Mouse (Mus musculus): ENCODE data around the gene Zfp334.
A peak's percentile ranks its signal among the peaks of the same experiment; 100 is the strongest.

Zfp334 gene

DNA sequence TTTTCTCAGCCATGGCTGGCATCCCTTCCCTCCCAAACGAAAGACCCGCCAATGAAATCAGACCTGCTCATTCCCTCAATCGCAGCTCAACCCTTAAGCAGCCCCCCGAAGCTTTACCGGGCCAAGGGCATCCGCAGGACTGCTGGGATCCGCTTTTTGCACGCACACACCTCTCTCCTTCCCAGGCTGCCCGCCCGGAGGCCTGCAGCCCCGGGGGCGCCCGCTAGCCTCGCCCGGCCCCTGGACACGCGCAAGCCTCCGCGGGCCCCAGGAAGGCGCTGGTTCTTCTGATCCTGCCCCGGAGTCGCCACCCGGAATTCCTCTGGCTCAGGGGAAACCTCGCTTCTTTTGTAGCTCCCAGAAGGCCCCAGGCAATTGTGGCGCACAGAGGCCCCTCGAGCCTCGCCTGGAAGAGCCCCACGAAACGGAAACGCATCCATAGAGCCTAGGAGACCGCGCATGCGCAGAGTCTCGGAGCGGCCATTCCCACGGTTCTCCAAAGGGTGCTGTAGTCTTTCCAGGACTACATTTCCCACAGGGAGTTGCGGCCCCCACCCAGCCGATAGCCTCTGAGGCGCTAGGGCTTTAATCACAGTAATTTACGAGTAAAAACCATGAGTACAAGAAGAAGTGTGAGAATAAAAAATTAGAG, at the start of gene Zfp334:
Zfp334 (minus strand) TSS at position 416 of the 652 bp plus-strand sequence.
- DNase-seq, result peak; percentile 90

DNA sequence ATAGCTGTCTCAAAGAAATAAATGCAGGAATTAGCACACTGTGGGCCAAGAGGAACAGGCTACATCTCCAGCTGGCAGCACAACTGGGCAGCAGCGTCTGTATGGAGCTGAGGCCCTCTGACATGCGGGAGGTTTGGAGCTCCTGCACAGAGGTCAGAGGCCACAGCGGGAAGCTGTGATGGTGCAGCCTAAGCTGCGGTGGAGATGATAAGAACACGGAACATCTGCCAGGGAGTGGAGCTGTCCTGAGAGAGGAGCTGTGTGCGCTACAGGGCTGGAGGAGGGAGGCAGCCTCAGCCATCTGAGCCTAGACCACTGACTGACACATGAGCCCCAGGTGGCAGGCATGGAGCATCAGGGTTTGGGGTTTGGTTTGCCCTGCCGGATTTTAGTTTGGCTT, 40.6 kb upstream of the Zfp334 start:
- no peak for DNase-seq

DNA sequence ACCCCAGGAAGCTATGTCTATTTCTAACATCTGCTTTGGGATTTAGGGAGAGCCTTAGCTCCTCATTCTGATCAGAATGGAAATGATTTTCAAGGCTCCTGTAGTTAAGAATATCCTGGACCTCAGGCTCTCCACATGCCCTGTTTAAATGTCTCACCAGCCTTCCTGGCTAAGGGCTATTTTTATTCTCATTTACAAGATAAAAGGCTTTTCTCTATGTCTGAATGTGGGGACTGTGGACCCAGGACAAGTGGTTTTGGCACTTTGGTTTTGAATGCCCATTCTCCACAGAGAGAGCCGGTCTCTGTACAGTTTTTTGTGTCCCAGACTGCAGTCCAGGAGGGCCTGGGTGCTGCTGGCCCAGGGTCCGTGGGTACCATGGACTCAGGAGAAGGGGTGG, 32.1 kb upstream of the Zfp334 start:
- DNase-seq, result no peak

DNA sequence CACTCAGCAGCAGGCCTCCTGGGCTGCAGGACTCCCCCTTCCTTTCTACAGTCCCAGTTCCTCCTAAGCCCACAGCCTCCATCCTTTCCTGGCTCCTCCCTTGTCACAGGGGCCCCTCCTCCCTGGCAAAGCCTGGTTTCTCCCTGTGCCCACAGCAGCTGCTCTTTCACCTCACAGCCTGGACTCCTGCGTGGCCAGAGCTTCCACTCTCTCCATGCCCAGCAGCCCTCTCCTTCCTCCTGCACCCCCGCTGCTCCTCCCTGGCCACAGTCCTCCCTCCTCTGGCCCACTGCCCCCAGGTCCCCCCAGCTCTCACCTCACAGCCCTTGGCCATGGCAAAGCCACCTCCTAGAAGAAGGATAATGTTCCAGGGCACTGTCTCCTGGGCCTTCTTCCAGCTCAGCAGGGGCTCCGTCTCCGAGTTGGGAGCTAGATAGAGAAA, 31.6 kb upstream of the Zfp334 start:
- DNase-seq, result no peak

DNA sequence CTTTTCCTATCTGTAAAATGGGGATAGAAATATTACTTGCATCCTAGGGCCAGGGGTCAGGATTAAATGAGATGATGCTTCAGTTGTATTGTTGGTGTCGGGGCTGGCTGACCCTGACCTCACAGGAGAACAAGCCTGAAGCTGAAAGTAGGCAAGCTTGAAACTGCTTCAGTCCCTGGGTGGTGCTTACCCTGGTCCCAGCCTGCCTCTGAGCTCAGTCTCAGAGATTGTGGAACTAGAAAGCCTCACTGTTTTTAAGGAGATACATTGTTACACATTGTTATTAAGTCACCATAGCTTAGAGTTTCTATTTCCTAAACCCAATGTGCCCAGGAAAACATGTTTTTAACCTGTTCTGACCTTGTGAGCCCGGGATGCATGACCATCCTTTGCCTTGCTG, 30.5 kb upstream of the Zfp334 start:
- no peak for DNase-seq

DNA sequence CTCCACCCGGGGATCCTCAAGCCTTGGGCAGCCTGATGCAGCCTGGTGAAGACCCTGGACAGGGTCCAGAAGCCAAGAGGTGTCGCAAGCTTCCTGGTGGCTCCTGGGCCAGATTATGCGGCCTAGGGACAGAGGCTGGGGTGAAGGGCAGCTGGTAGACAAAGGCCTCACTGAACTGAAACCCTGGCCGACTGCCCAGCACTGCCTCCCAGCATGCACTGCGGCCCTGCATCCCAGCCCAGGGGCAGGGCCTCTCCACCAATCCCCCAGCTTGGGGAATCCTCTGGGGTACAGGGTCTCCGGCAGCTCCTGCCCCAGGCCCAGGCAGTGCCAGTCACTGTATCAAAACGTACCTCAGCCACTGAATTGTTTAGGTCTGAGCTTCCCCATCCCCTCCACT, 29.2 kb upstream of the Zfp334 start:
- DNase-seq, result peak; percentile 66

DNA sequence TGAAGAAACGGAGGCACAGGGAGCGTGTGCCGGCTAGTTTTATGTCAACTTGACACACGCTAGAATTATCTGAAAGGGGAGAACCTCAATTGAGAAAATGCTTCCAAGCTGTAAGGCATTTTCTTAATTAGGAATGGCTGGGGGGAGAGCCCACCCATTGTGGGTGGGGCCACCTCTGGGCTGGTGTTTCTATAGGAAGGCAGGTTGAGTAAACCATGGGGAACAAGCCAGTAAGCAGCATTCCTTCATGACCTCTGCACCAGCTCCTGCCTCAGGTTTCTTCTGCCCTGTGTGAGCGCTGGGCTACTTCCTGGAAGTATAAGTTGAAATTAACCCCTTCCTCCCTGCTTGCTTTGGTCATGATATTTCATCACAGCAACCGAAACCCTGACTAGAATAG, 27.7 kb upstream of the Zfp334 start:
- DNase-seq, result no peak

DNA sequence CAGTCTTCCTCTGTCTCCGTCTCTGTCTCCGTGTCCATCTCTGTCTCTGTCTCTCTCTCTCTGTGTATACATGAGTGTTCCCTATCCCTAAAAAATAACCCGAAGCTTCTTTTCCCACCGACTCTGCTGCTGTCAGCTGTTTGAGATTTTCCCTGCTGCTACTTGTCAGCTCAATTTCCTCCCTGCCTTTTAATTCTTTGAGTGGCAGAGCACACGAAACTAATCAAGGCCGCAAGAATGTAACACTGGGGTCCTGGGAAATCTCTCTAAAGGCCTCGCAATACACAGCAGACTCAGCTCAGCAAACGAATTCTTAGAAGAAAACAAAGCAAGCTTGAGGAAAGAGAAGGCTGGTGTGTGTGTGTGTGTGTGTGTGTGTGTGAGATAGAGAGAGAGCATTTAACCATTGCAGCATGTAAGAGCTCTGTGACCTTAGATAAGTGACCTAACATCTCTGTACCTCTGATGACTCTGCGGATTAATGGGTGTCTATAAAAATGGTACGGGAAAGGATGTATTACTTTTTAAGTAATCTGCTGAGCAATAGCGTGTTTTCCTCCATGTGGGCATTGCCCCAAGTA, 27.2 kb upstream of the Zfp334 start:
- no peak for DNase-seq

DNA sequence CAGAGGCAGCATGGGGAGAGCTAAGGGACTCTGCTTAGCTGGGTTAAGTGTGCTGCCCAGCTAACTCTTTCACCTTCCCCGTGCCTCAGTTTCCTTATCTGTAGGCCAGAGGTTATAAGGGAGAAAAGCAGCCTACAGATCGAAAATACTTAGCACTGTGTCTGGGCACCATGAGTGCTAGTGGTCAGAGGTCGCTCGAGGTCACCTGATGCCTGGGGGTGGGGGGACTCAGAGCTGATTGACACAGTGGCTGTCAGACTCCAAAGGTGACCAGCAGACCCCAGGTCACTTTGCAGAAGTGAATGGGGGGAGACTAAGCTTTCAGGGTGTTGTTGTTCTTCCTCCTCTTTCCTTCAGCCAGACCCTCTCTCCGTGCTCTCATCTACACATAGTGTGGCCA, 26.3 kb upstream of the Zfp334 start:
- DNase-seq, result no peak

DNA sequence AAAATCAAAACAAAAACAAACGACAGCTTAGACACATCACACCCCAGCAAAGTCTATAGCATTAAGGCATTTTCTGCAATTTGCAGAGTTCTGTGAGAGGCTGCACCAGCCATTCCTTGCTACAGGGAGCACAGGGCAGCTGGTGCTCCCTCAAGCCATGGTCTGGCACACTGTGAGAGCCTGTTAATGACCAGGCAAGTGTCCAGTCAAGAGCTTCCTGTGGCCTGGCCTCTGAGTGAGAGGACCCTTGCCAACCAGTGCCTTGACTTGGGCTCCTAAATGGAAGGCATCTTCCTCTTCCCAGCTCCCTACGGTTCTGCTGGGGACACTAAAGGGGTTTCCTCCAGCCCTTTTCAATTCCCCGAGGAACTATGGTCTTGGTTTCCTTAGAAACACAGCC, 25.8 kb upstream of the Zfp334 start:
- DNase-seq, result no peak

DNA sequence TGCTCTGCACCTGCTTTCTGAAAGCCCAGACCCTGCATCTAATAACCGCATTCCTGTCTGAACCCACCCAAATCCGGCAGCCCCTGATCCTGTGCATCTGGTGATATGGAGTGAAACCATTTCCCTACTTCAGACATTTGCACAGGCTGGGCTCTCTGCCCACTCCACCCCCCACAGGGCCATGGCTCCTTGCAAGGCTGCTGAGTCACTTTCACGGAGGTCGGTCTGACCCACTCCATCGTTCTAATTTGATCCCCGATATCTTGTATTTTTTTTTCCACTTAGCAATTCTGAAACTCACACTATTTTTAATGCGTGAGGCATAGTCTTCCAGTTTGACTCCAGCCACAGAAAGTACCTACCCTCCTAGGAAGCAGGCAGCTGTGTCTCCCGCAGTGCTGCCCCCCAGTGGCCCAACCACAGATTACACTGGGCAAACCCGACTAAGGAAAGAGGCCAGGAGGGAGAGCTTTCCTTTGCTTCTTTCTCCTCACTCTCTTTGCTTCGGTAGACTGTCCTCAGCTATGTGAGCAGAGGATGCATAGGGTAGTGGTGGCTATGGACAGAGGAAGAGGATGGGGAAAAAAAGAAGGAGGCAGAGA, 19.7 kb upstream of the Zfp334 start:
- DNase-seq, result peak; percentile 41

DNA sequence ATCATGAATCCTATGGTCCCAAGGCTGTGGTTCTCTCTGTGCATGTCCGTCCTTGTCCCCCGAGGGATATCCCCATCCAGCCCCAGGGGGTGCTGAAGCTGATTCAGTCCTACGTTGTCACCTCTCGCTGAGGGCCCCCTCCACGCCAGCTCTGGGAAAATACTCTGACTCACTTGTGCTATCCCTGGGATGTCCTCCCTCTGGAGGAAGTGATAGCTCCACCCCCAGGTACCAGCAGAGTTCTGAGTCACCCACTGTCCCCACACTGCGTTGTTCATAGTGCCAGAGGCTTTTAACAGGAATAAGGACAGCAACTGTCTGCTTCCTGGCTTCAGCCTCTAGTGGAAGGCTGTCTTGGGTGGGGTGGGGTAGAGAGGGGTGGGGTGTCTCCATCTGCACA, 17.3 kb upstream of the Zfp334 start:
- DNase-seq, result no peak

DNA sequence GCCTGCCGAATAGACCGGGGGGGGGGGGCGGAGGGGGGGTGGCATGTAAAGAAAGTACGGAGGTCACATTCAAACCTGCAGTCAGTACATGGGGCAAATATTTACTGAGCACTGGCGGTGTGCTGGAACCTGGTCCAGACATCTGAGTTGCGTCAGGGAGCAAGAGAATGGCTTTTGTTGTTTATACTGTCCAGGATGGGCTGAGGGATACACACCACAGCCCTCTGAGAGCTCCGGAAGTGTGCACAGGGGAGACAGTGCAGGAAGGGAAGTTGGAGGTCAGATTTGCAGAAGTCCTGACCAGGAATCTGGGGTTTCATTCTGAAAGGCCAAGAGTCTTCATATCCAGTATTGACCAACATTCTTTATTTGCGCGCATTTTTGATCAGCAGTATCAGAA, 16.9 kb upstream of the Zfp334 start:
- DNase-seq, result no peak

DNA sequence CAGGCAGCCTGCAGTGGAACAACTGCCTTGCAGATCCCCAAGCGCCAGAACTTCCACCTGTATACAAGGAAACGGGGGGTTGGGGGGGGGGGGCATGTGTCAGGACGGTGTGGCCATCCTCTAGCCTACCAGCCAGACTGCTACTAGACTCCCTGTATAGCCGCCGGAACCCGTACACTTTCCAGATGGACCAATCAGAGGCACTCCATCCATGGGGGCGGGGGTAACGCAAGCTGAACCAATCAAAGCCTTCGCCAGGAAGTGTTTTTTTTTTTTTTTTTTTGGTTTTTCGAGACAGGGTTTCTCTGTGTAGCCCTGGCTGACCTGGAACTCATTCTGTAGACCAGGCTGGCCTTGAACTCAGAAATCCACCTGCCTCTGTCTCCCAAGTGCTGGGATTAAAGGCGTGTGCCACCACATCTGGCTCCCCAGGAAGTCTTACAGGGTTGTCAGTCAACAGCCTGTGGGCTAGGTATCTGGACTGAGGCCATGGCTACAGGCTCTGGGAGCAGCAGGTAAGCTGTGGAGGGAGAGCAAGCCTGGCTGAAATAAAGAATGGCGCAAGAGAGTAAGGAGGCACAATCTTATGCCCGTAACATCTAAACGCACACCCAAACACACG, 10.2 kb upstream of the Zfp334 start:
- DNase-seq, result no peak

DNA sequence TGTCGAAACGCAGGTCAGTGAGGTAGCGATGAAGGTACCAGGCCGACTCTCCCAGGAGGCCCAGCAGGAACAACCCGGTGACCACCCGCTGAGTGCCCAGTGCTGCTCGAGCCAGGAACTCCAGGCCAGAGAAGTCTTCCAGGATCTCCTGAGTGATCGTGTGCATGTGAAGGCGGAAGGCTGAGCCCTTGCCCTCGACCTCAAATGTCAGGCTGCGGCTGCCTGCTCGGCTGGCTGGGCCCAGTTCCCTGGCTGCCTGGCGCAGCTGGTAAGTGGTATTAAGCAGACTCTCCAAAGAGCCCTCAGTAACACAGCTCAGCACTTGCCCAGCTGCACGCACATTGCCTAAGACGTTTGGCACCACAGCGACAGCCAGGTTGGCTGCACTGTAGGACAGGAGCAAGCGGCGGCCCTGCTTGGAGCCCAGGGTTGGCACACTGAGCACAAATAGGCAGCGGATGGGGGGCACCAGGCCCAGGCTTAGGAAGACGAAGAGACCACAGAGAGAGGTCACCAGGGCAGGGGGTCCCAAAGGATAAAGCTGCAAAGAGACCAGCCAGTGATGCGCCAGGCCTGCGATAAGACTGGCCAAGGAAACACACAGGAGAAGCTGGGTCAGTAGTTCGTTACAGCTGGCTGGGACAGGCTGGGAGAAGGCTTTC, 9.6 kb upstream of the Zfp334 start:
- DNase-seq, result no peak

DNA sequence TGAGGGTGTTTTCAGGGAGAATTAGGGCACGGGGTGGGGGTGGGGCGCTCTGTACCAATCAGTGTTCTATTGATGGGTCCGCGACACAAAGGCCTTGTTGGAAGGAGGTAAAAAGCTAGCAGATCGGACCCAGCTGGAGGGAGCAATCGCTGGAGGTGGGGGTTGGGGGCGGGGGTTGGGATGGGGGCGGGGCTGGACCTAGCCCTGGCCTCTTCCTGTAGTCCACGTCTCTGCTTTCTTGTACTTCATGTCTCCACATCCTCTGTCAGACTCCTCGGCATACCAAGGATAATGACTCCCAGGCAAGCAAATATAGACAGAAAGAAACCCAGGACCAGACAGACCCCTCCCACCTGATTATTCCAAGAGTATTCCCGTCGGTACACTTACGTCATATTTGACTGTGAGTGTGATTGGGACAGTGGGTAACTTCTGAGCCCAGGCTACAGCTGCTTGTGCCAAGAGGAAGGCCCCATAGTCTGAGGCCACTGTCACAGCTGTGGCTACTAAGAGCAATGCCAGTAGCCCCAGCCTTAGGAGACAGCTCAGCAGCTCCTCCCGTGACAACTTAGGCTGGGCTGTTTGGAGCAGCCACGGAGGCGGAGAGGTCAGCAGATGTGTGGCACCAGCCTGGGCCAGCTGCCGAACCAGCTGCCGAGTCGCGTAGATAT, 8.9 kb upstream of the Zfp334 start:
- no peak for DNase-seq

DNA sequence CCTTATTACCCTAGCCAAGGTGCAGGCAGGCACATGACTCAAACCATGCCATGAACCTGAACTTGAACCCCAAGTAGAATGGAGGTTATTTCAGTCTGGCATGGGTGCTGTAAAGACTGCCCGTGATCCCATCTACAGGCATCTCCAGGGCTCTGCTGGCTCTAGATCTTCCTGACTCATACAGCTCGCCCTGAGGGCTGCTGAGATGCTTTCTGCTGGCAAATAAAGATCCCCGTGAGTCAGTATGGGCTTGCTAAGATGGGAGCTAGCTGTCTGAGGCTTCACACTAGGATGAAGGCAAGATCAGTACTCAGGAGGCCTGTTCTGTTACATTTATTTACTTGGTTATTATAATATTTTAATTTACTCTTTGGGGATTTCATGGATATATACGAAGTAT, 4.1 kb upstream of the Zfp334 start:
- no peak for DNase-seq

DNA sequence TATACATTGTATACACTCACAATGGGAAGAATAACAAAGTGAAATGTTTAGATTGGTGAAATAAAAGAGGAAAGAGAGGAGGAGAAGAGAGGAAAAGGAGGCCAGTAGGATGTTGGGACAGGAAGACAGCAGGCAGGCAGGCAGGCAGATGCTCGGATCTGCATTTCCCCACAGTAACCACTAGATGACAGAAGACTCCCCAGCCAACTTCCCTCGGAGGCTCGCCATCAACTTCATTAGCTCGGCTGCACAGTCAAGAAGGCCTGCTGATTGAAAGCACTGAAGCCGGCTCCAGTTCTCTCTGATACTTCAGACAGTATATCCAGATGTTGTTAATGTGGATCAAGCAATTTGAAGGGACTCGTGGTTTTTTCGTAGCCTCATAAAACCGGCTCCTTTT, 3.5 kb upstream of the Zfp334 start:
- DNase-seq, result no peak

DNA sequence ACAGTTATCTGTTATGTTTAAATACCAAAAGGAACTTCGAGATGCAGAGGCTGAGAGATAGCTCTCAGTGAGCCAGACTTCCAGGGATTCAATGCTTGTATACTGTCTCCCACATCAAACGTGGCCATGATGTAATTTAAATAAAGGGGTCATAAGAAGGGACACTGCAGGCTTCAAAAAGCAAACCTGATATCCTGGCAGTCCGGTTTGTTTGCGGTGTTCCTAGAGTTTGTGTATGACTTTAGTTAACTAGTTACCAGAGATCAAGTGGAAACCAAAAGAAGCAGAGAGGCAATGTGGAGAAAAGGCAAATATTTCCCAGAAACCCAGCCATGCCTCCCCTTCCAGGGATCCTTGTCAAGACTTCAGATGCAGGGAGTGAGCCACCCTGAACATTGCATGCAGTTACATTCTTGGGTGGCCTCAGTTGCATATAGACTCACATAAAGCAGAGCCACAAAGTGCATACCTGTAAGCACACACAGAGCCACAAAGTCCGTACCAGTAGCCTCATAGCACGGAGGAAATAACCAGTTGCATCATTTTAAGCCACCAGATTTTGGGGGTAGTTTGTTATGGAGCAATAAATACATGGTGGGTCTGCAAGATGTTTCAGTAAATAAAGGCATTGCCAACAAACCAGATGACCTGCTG, 1.4 kb upstream of the Zfp334 start:
- no peak for DNase-seq

DNA sequence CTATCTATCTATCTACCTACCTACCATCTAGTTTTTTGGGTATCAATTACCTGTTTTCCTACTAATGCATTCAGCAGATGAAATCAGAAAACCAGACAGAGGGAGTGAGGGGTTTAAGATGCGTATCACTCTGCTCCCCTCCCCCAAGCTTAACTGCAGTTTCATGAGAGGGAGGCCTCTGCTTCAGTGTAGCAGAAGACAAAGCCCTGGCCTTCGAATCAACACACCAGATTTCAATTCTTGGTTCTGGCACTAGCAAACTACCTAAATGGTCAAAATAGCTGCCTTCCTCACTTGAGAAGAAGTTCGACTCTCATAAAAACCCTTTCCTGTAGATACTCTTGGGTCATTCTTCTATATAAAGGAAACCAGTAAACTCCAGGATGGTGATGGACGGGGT, 689 bp downstream of the Zfp334 start:
- DNase-seq, result no peak

DNA sequence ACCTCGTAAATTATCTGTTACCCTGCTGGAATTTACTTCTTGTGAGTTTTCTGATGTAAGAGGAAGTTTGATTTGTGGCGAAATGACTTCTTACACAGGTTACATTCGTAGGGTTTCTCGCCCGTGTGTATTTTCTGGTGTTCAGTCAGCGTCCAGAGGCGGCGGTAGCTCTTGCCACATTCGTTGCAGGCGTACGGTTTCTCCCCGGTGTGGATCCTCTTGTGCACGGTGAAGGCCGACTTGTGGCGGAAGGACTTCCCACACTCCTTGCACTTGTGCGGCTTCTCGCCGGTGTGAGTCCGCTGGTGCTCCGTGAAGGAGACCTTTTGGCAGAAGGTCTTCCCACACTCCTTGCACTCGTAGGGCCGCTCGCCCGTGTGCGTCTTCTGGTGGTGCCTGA, 8.0 kb downstream of the Zfp334 start:
- no peak for DNase-seq

DNA sequence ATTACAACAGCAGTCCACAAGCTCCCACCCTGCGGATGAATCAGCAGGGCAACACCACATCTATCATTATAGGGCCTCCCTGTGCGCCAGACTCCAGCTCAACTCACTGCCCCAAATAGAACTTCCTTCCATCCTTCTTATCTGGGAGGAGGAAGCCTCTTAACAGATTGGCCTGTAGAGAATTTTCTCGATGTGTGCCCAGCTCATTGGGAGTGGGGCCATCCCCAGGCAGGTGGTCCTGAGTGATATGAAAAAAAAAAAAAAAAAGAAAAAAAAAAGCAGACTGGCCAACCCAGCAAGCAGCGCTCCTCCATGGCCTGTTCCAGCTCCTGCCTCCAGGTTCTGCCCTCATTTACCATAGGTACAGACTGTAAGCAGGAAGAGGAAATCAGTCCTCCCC, 12.1 kb downstream of the Zfp334 start:
- DNase-seq, result no peak

DNA sequence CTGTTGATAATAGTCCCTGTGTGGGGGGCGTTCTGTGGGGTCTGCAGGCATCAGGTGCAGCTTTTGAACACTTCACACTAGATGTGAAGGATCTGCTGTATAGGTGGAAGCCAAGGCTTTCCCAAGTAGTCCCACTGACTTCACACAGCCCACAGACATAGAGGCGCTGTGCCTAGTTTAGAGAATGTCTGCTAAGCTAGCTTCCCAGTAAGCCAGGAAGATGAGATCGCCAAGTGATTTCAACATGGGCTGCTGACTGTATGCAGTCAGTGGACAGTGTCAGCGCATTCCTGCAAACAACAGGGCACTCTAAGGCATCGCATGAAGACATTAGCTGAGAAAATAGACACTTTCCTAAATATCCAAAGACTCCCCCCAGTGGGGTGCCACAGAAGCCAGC, 12.6 kb downstream of the Zfp334 start:
- no peak for DNase-seq
